Mouse (Mus musculus) liver, embryonic 14.5 days (tissue): ENCODE data around the gene Tnc. TPM values are rescaled to one million over a fixed set of nuclear protein-coding genes. Genes with fewer than 3 reads are reported as not detected.

Source experiments
- ATAC-seq: fragments of 200-750 bp; cut with Nextera tagmentation; 2 replicates; pipeline ENCODE4 v1.8.0; 2017; ENCODE audit warnings: moderate number of reproducible peaks, mild to moderate bottlenecking, moderate library complexity; ENCODE audit not compliant: insufficient read depth
- DNase-seq, 3 experiments: peaks; one replicate each; pipeline ENCODE4 v3.0.0-alpha.2; 2012 to 2013; ENCODE audit warnings: low read depth in 3 of 3, low spot score in 3 of 3
- H3K27ac ChIP-seq: fragments of 300-500 bp; sonication (generic); 2 replicates; pipeline ENCODE4 v1.5.1; 2014; ENCODE audit warnings: moderate library complexity, mild to moderate bottlenecking, control low read depth, inconsistent platforms
- H3K27me3 ChIP-seq: fragments of 300-500 bp; sonication (generic); 2 replicates; pipeline ENCODE4 v1.6.1; 2014; ENCODE audit warnings: mild to moderate bottlenecking, low read length, moderate library complexity; ENCODE audit not compliant: control insufficient read depth, insufficient read depth
- H3K36me3 ChIP-seq: fragments of 300-500 bp; sonication (generic); replicated peaks from 2 replicates; pipeline ENCODE4 v1.6.1; 2014; ENCODE audit warnings: low read depth; ENCODE audit not compliant: control insufficient read depth, insufficient read depth
- H3K4me1 ChIP-seq, 2 experiments: fragments of 200-500 bp in 1 of 2; fragments of 300-500 bp in 1 of 2; sonication (generic) in 1 of 2; replicated peaks; 2 replicates each; pipeline ENCODE4 v1.6.1; 2012 to 2014; ENCODE audit warnings: antibody characterized with exemption in 1 of 2, inconsistent platforms in 1 of 2, low read length in 1 of 2; ENCODE audit not compliant: control insufficient read depth in 2 of 2, insufficient read depth in 2 of 2
- H3K4me2 ChIP-seq: fragments of 300-500 bp; sonication (generic); 2 replicates; pipeline ENCODE4 v1.6.1; 2014; ENCODE audit warnings: low read depth, mild to moderate bottlenecking, control low read depth, moderate library complexity
- H3K4me3 ChIP-seq, 2 experiments: fragments of 200-500 bp in 1 of 2; fragments of 300-500 bp in 1 of 2; sonication (generic) in 1 of 2; 2 replicates each; pipeline ENCODE4 v1.5.1; 2012 to 2014; ENCODE audit warnings: low read depth in 2 of 2, low read length in 2 of 2, mild to moderate bottlenecking in 2 of 2, control low read depth in 1 of 2, inconsistent platforms in 1 of 2, moderate library complexity in 1 of 2; ENCODE audit not compliant: insufficient read depth in 1 of 2
- H3K9ac ChIP-seq: fragments of 300-500 bp; sonication (generic); replicated peaks from 2 replicates; pipeline ENCODE4 v1.6.1; 2014; ENCODE audit warnings: mild to moderate bottlenecking, control low read depth, moderate library complexity
- H3K9me3 ChIP-seq: fragments of 300-500 bp; sonication (generic); 2 replicates; pipeline ENCODE4 v1.6.1; 2016; ENCODE audit warnings: low read length, mixed read lengths; ENCODE audit not compliant: control insufficient read depth
- CTCF ChIP-seq: IDR thresholded peaks from 2 replicates; pipeline ENCODE4 v1.5.1; 2016; ENCODE audit warnings: antibody characterized with exemption, low read depth, control low read depth
- EP300 ChIP-seq: IDR thresholded peaks from 2 replicates; pipeline ENCODE4 v1.6.1; 2016; ENCODE audit warnings: antibody characterized with exemption, low read depth
- WGBS: fragments of 180-500 bp; shearing (Covaris S2); extraction: QIAGEN DNeasy Blood & Tissue Kit; methylation state at CpG from one replicate; pipeline ENCODE4 v1.1.7; 2014; ENCODE audit not compliant: insufficient replicate concordance; 5-methylcytosine and 5-hydroxymethylcytosine counted together
- polyA plus RNA-seq, 2 experiments: library from polyadenylated mRNA; depleted of rRNA in 1 of 2; stranded (reverse) in 1 of 2; unstranded in 1 of 2; fragments of >200 nt; fragmentation: Nextera tagmentation in 1 of 2; extraction: Ambion mirVana in 1 of 2; gene quantifications; 2 replicates each; pipeline versions ENCODE4 v1.2.1 to v1.2.3; 2012 to 2014

Tnc gene
- polyA plus RNA-seq, 2 experiments = 1.8 to 2.0 TPM

DNA sequence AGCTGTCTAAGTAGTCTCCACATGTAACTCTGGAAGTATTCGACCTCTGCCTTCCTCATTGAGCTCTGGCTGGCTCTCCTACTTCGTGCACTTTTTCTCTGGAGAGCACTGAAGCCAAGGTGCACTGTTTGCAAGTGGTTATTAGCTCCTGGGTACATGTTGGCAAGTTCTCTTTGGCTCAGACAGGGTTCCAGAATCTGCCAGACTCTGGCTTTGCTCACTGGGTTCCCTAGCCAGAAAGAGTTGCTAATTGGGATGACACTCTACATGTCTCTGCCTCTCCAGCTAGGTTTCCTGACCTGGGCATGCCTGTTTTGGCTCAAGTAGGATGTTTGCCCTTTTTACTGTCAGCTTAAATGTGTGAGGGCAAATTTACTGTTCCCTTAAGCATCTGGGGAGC is 13.6 kb downstream of the Tnc start:
- no peak for TF ChIP-seq EP300
- TF ChIP-seq CTCF = no peak
- no peak overlapping the region for H3K27ac ChIP-seq
- ATAC-seq = no peak
- H3K36me3 ChIP-seq = no peaks in the 10 kb centered on the region
- H3K27me3 ChIP-seq = no peaks in the 10 kb centered on the region
- WGBS = 38% methylated on average over 2 of the region's 2 CpGs
- no peak overlapping the region for H3K9ac ChIP-seq
- no peak overlapping the region for H3K4me3 ChIP-seq
- no peaks in the 10 kb centered on the region for H3K9me3 ChIP-seq
- no peak overlapping the region for H3K4me2 ChIP-seq
- DNase-seq = no peak
- H3K4me1 ChIP-seq = no peaks in the 10 kb centered on the region

DNA sequence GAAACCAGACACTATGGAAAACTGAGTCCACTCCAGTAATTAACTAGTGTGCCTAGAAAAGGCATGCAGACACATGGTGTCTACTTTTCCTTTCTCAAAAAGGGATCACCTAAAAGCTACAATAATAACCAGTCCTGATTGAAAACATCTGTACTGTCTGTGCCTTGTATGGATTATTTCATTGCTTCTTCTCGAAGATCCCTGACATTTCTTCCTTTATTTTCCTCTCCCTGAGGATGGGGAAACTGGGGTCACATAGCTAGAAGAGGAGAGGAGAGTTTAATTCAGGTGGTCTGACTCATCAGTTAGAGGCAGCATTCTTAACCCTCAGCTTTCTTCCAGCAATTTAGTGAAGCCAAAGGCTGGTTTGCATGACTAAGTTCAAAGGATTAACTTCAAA is 17.3 kb downstream of the Tnc start:
- H3K27me3 ChIP-seq = no peaks in the 10 kb centered on the region
- H3K9ac ChIP-seq = no peak overlapping the region
- no peaks in the 10 kb centered on the region for H3K9me3 ChIP-seq
- no peak overlapping the region for H3K4me3 ChIP-seq
- WGBS = 50% methylated on average over 1 of the region's 1 CpGs
- no peaks in the 10 kb centered on the region for H3K4me1 ChIP-seq
- H3K4me2 ChIP-seq = no peak overlapping the region
- ATAC-seq (no peak), DNase-seq (no peak)
- H3K27ac ChIP-seq = no peak overlapping the region
- no peaks in the 10 kb centered on the region for H3K36me3 ChIP-seq
- TF ChIP-seq CTCF = no peak
- no peak for TF ChIP-seq EP300

DNA sequence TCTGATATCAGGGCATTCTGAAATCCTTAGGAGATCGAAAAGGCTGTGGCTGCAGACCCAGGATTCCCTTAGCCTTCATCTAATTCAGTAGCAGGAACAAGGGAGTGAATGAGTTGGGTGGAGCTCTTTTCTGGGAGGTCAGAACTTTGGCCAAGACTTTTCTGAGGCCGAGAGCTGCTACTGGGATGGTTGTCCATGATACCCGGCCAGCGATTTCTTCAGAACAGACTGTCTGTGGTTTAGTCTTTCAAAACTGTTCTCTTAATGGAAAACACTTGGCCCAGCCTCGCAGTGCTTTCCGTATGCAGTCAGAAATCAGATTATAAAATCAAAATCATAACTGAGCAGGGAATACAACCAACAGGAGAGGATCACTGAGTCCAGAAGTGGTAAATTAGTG is 21.2 kb downstream of the Tnc start:
- TF ChIP-seq EP300 (no peak), CTCF (no peak)
- DNase-seq (no peak), ATAC-seq (no peak)
- Histone ChIP-seq H3K9me3 (no peaks in the 10 kb centered on the region), H3K27ac (no peak overlapping the region), H3K4me2 (no peak overlapping the region), H3K36me3 (no peaks in the 10 kb centered on the region), H3K27me3 (no peaks in the 10 kb centered on the region), H3K4me3 (no peak overlapping the region), H3K9ac (no peak overlapping the region), H3K4me1 (no peaks in the 10 kb centered on the region)
- 62% methylated on average over 6 of the region's 6 CpGs for WGBS

DNA sequence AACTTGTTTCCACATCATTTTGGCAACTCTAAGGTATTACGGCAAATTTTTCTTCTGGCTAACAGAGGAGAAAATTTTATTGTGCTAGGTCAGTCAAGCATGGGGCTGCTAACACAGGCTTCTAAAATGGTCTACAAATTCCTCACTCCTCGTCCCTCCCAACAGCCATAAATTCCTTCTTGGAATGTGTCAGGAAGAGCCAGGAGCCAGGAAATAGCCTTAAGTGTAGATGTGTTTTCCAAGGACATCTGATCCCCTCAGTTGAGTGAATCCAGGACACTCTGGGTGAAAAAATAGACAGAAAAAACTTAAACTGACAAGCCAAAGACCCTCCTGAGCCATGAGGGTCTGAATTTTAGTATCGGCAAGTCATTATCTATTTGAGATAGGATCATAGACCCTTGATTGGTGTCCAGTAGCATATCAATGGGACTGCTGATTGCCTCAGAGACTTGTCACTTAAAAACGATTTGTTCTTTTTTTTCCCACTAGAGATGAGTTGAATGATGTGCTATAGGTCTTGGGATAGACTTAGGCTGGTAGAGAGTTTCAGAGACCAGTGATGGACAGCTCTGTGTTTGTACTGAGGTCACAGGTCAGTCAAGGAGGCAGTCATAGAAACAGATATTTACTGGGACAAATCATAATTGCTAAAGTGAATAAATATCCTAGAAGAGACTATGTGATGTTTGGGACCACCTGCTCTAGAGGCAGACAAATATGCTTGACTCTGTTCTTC is 22.6 kb downstream of the Tnc start:
- H3K9ac ChIP-seq = no peak overlapping the region
- H3K4me3 ChIP-seq = no peak overlapping the region
- no peak for TF ChIP-seq CTCF
- TF ChIP-seq EP300 = no peak
- DNase-seq (no peak), ATAC-seq (no peak)
- H3K4me2 ChIP-seq = no peak overlapping the region
- WGBS = 47% methylated on average over 4 of the region's 4 CpGs
- H3K27ac ChIP-seq = no peak overlapping the region
- H3K9me3 ChIP-seq = no peaks in the 10 kb centered on the region
- H3K27me3 ChIP-seq = no peaks in the 10 kb centered on the region
- no peaks in the 10 kb centered on the region for H3K36me3 ChIP-seq
- no peaks in the 10 kb centered on the region for H3K4me1 ChIP-seq

DNA sequence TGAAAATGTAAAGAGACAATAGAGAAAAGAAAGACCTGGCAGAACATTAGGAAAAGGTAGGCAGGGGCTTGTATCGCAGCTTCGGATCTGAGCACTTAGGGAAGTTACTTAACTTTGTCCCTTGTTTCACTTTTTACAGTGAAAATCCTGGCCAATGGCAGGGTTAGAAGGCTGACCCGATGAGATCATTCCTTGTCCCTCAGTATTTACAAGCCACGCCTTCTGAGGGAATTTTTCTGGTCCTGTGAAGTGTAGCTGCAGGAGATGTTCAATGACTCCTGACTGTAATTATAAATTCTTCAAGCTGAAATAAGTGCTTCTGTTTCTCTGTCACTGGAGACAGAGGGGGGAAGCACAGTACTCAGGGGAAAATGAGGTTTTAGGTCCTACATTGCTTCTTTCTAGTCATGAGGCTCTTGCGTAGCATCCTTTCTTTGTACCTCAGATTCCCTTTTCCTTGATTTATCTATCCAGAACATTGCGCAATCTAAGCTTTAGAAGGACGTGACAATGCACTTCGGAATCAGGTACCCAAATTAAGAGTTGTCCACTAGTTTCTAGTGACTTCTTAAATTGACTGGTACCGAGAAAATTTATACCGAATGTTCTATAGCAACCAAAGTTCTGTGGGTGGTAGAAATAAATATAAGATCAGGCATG is 25.8 kb downstream of the Tnc start:
- TF ChIP-seq EP300 = no peak
- TF ChIP-seq CTCF = no peak
- Histone ChIP-seq H3K27me3 (no peaks in the 10 kb centered on the region), H3K9me3 (no peaks in the 10 kb centered on the region), H3K4me1 (no peaks in the 10 kb centered on the region), H3K27ac (no peak overlapping the region), H3K9ac (no peak overlapping the region), H3K4me2 (no peak overlapping the region), H3K4me3 (no peak overlapping the region), H3K36me3 (no peaks in the 10 kb centered on the region)
- DNase-seq (no peak), ATAC-seq (no peak)
- 67% methylated on average over 10 of the region's 10 CpGs for WGBS
